Comparison of ENCODE assay signal across 9 mouse cellular contexts in the genomic region with DNA sequence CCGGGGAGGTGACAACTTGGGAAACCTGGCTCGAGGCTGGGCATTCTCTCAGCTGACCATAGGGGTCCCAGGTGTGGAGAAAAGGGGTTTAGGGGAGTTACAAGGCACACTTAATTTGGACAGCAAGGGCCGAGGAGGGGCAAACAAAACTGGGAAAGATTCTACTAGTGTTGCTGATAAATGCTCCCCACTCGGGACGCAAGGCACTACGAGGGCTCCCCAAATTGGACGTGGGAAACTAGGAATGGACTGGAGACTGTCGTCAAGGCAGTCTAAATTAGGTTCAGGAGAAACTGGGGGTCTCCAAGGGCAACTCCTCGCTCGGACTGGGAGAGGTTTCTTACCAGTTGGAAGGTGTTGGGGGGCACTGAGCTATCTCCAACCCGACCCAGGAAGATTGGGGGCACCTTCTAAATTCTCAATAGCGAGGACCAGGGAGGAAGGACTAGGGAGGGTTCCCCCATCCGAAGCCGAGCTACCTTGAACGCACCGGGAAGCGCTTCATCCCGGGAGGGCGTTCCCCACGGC. TPM values are rescaled to one million over a fixed set of nuclear protein-coding genes. Genes with fewer than 3 reads are reported as not detected.
A peak's percentile ranks its signal among the peaks of the same experiment; 100 is the strongest.
DNase-seq lines count a peak whose midpoint lies in the region; ATAC-seq and TF ChIP-seq lines count a peak whose summit lies in the region.
"Had no signal": no experiment of that assay in that cellular context is flagged by ENCODE, and none has a peak within 500 bp of the region (broad histone marks: within the 10 kb centered on the region; RNA-seq: fewer than 3 reads in every experiment).

No protein-coding gene starts in this region.

- H3K9me3 ChIP-seq in lung, embryonic 14.5 days (ENCODE audit: low read depth, low read length) = no peaks in the 10 kb centered on the region
- H3K9me3 ChIP-seq in forebrain, embryonic 10.5 days = no peaks in the 10 kb centered on the region
- H3K9me3 ChIP-seq in limb, embryonic 11.5 days (ENCODE audit: control insufficient read depth, low read length) = no peaks in the 10 kb centered on the region
- H3K9me3 ChIP-seq in neural tube, embryonic 15.5 days (replicated peaks) = no peaks in the 10 kb centered on the region

- intact Hi-C loops in left cerebral cortex, postnatal 10 days (cut with DNase I) = no loop called here

- peak overlapping the region; percentile 92 for H3K9ac ChIP-seq in lung, embryonic 14.5 days
- H3K9ac ChIP-seq in limb, embryonic 11.5 days (ENCODE audit: low read length) = peak overlapping the region; percentile 97
- H3K9ac ChIP-seq in neural tube, embryonic 15.5 days (replicated peaks) = peak overlapping the region; percentile 97

- H3K27me3 ChIP-seq in lung, embryonic 14.5 days (ENCODE audit: insufficient read depth, low read length) = peaks cover 16% of the 10 kb centered on the region; the same call in 1 of the 2 replicates
- peaks cover 19% of the 10 kb centered on the region for H3K27me3 ChIP-seq in forebrain, embryonic 10.5 days (ENCODE audit: poor library complexity, severe bottlenecking)
- peaks cover 2% of the 10 kb centered on the region; the same call in 1 of the 2 replicates for H3K27me3 ChIP-seq in limb, embryonic 11.5 days (ENCODE audit: control insufficient read depth, insufficient read depth, low read length)
- H3K27me3 ChIP-seq in neural tube, embryonic 15.5 days (replicated peaks) = no peaks in the 10 kb centered on the region

- H3K27ac ChIP-seq in lung, embryonic 14.5 days (ENCODE audit: low read depth) = no peak overlapping the region
- peak overlapping the region; percentile 100 for H3K27ac ChIP-seq in forebrain, embryonic 10.5 days
- H3K27ac ChIP-seq in limb, embryonic 11.5 days (replicated peaks; ENCODE audit: low read depth, low read length) = peak overlapping the region; percentile 77
- H3K27ac ChIP-seq in neural tube, embryonic 15.5 days (replicated peaks) = peak overlapping the region; percentile 98

- under 1% methylated on average over 20 of the region's 20 CpGs for WGBS in lung, embryonic 14.5 days
- 2% methylated on average over 20 of the region's 20 CpGs for WGBS in forebrain, embryonic 10.5 days
- 2% methylated on average over 20 of the region's 20 CpGs for WGBS in limb, embryonic 11.5 days
- under 1% methylated on average over 20 of the region's 20 CpGs for WGBS in neural tube, embryonic 15.5 days

- H3K4me2 ChIP-seq in lung, embryonic 14.5 days = peak overlapping the region; percentile 82
- H3K4me2 ChIP-seq in limb, embryonic 11.5 days (ENCODE audit: low read depth, severe bottlenecking) = peak overlapping the region; percentile 93
- peak overlapping the region; percentile 86 for H3K4me2 ChIP-seq in neural tube, embryonic 15.5 days

- H3K4me1 ChIP-seq in lung, embryonic 14.5 days (ENCODE audit: insufficient read depth) = peaks cover 8% of the 10 kb centered on the region; the same call in 1 of the 2 replicates
- H3K4me1 ChIP-seq in forebrain, embryonic 10.5 days = peaks cover 55% of the 10 kb centered on the region
- peaks cover 34% of the 10 kb centered on the region for H3K4me1 ChIP-seq in limb, embryonic 11.5 days (ENCODE audit: control insufficient read depth, insufficient read depth, low read length)
- peaks cover 45% of the 10 kb centered on the region for H3K4me1 ChIP-seq in neural tube, embryonic 15.5 days

- no peak for DNase-seq in lung, embryonic 14.5 days
- DNase-seq in lung, postnatal 10 days = no peak
- no peak for DNase-seq in forebrain, embryonic 10.5 days (ENCODE audit: extremely low spot score, low spot score)
- DNase-seq in limb, embryonic 11.5 days (ENCODE audit: low spot score) = peak; percentile 38
- no peak for DNase-seq in frontal cortex, postnatal 25 days (ENCODE audit: low spot score in 2 of 2)
- DNase-seq in gastrocnemius, postnatal 4 days (ENCODE audit: low spot score in 2 of 2) = no peak
- no peak for DNase-seq in left cerebral cortex, postnatal 10 days (ENCODE audit: extremely low spot score in 1 of 2, low spot score in 2 of 2)
- DNase-seq: thymus, postnatal 25 days had no signal

- peak overlapping the region; percentile 88 for H3K4me3 ChIP-seq in lung, embryonic 14.5 days (ENCODE audit: low read depth, low read length)
- peak overlapping the region; percentile 99 for H3K4me3 ChIP-seq in forebrain, embryonic 10.5 days
- peak overlapping the region; percentile 97 for H3K4me3 ChIP-seq in limb, embryonic 11.5 days (ENCODE audit: low read depth, low read length)
- H3K4me3 ChIP-seq in neural tube, embryonic 15.5 days (replicated peaks) = peak overlapping the region; percentile 80

- no peak for TF ChIP-seq CTCF in lung, embryonic 14.5 days (IDR thresholded peaks at IDR 0.05; ENCODE audit: low read depth)

- no peak for ATAC-seq in lung, embryonic 14.5 days (ENCODE audit: insufficient read depth)
- no peak for ATAC-seq in limb, embryonic 11.5 days (ENCODE audit: insufficient number of reproducible peaks, low FRiP score, low TSS enrichment, low read depth)
- ATAC-seq in neural tube, embryonic 15.5 days (ENCODE audit: low FRiP score) = no peak

- 0 out of 2 replicates have a peak, but pooled peaks cover 11% of the 10 kb centered on the region for H3K36me3 ChIP-seq in lung, embryonic 14.5 days (ENCODE audit: insufficient read depth)
- peaks cover 48% of the 10 kb centered on the region for H3K36me3 ChIP-seq in forebrain, embryonic 10.5 days (replicated peaks)
- no peaks in the 10 kb centered on the region for H3K36me3 ChIP-seq in limb, embryonic 11.5 days (ENCODE audit: control insufficient read depth, insufficient read depth, low read length)
- no peaks in the 10 kb centered on the region for H3K36me3 ChIP-seq in neural tube, embryonic 15.5 days

RNA-seq across cellular contexts. Expression of a gene that starts 0.5 kb away (rescaled TPM):
- polyA plus RNA-seq in lung, embryonic 14.5 days (2014; fragmentation: Nextera tagmentation; extraction: Ambion mirVana) = 17.1 and 21.2 TPM in 2 replicates
- polyA plus RNA-seq in forebrain, embryonic 10.5 days (2016; fragmentation: Nextera tagmentation; extraction: Ambion mirVana) = 142 and 158 TPM in 2 replicates
- 45.9 and 48.3 TPM in 2 replicates for polyA plus RNA-seq in limb, embryonic 11.5 days (2014; fragmentation: Nextera tagmentation; extraction: Ambion mirVana)
- 29.4 and 37.9 TPM in 2 replicates for polyA plus RNA-seq in neural tube, embryonic 15.5 days (2015; fragmentation: Nextera tagmentation; extraction: Ambion mirVana)
- 1 to 10 TPM; 6.2 to 6.5 TPM for total RNA-seq in gastrocnemius, postnatal 4 days (2021)
- total RNA-seq in left cerebral cortex, postnatal 10 days (2021) = 10 to 100 TPM; 54.2 to 58.0 TPM

RNA-seq across cellular contexts. Expression of a gene that starts 37.2 kb away (rescaled TPM):
- 4.5 and 5.6 TPM in 2 replicates for polyA plus RNA-seq in lung, embryonic 14.5 days (2014; fragmentation: Nextera tagmentation; extraction: Ambion mirVana)
- polyA plus RNA-seq in forebrain, embryonic 10.5 days (2016; fragmentation: Nextera tagmentation; extraction: Ambion mirVana) = not detected in 2 replicates
- polyA plus RNA-seq in limb, embryonic 11.5 days (2014; fragmentation: Nextera tagmentation; extraction: Ambion mirVana) = not detected in 2 replicates
- polyA plus RNA-seq in neural tube, embryonic 15.5 days (2015; fragmentation: Nextera tagmentation; extraction: Ambion mirVana) = 0.81 and 1.1 TPM in 2 replicates
- total RNA-seq in gastrocnemius, postnatal 4 days (2021) = not detected
- not detected for total RNA-seq in left cerebral cortex, postnatal 10 days (2021)

RNA-seq across cellular contexts. Expression of a gene that starts 55.6 kb away (rescaled TPM):
- polyA plus RNA-seq in lung, embryonic 14.5 days (2014; fragmentation: Nextera tagmentation; extraction: Ambion mirVana) = 22.8 and 23.9 TPM in 2 replicates
- polyA plus RNA-seq in forebrain, embryonic 10.5 days (2016; fragmentation: Nextera tagmentation; extraction: Ambion mirVana) = 13.1 and 13.9 TPM in 2 replicates
- 19.2 and 19.7 TPM in 2 replicates for polyA plus RNA-seq in limb, embryonic 11.5 days (2014; fragmentation: Nextera tagmentation; extraction: Ambion mirVana)
- 31.0 and 37.1 TPM in 2 replicates for polyA plus RNA-seq in neural tube, embryonic 15.5 days (2015; fragmentation: Nextera tagmentation; extraction: Ambion mirVana)
- total RNA-seq in gastrocnemius, postnatal 4 days (2021) = 10 to 100 TPM; 13.4 to 16.8 TPM
- 10 to 100 TPM; 26.8 to 31.2 TPM for total RNA-seq in left cerebral cortex, postnatal 10 days (2021)
